31 mouse cellular contexts compared by ENCODE assay signal in the genomic region with DNA sequence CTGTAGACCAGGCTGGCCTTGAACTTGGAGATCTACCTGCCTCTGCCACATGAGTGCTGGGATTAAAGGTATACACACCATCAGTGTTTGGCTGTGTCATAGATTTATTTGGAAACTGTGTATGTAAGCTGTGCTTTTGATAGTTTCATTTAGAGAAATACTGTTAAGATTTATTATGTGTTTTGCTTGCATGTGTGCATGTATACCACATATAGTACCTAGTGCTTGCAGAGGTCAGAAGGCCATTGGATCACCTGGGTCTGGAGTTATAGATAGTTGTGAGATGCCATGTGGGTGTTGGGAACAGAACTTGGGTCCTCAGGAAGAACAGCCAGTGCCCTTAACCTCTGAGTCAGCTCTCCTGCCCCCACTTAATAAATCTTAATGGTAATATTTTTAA.
"Had no signal": no experiment of that assay in that cellular context is flagged by ENCODE, and none has a peak within 500 bp of the region (broad histone marks: within the 10 kb centered on the region; RNA-seq: fewer than 3 reads in every experiment).

No protein-coding gene starts in this region.

- H3K9me3 ChIP-seq: limb, embryonic 10.5 days; limb, embryonic 12.5 days; limb, embryonic 13.5 days; limb, embryonic 15.5 days; liver, embryonic 12.5 days; liver, embryonic 13.5 days; liver, embryonic 15.5 days; lung, embryonic 15.5 days; megakaryocyte, embryonic 14.5 days; midbrain, embryonic 10.5 days; midbrain, embryonic 12.5 days; midbrain, embryonic 15.5 days; neural tube, embryonic 12.5 days had no signal

- H3K9ac ChIP-seq: limb, embryonic 12.5 days; limb, embryonic 13.5 days; limb, embryonic 15.5 days; liver, embryonic 12.5 days; liver, embryonic 13.5 days; liver, embryonic 14.5 days; liver, embryonic 15.5 days; liver, postnatal 0 days; lung, embryonic 14.5 days; lung, embryonic 15.5 days; midbrain, embryonic 12.5 days; midbrain, embryonic 15.5 days; neural tube, embryonic 12.5 days had no signal

- DNase-seq: left cerebral cortex, postnatal 4 days; liver; liver, embryonic 13.5 days; liver, postnatal 0 days; lung, adult 18-20 months; lung, adult 2 months; lung, embryonic 14.5 days; lung, postnatal 10 days; lung, postnatal 14 days; lung, postnatal 36 days; lung, postnatal 4 days; midbrain, embryonic 14.5 days had no signal

- H3K4me1 ChIP-seq: limb, embryonic 10.5 days; limb, embryonic 12.5 days; limb, embryonic 13.5 days; limb, embryonic 15.5 days; liver, embryonic 12.5 days; liver, embryonic 13.5 days; liver, embryonic 15.5 days; lung, embryonic 15.5 days; megakaryocyte, embryonic 14.5 days; midbrain, embryonic 10.5 days; midbrain, embryonic 12.5 days; midbrain, embryonic 15.5 days; neural tube, embryonic 12.5 days had no signal

- H3K4me3 ChIP-seq: left cerebral cortex, adult 2 months; limb, embryonic 10.5 days; limb, embryonic 12.5 days; limb, embryonic 13.5 days; limb, embryonic 15.5 days; liver, embryonic 12.5 days; liver, embryonic 13.5 days; liver, embryonic 15.5 days; lung, embryonic 15.5 days; megakaryocyte, embryonic 14.5 days; midbrain, embryonic 10.5 days; midbrain, embryonic 12.5 days; midbrain, embryonic 15.5 days; myocyte; neural tube, embryonic 12.5 days had no signal

- H3K27ac ChIP-seq: left cerebral cortex, adult 2 months; limb, embryonic 10.5 days; limb, embryonic 12.5 days; limb, embryonic 13.5 days; limb, embryonic 15.5 days; liver, embryonic 12.5 days; liver, embryonic 13.5 days; liver, embryonic 14.5 days; liver, embryonic 15.5 days; lung, embryonic 15.5 days; macrophage; midbrain, embryonic 10.5 days; midbrain, embryonic 12.5 days; midbrain, embryonic 15.5 days; neural tube, embryonic 12.5 days had no signal

- ATAC-seq: liver, embryonic 12.5 days; liver, postnatal 0 days; lung, postnatal 0 days; midbrain, embryonic 15.5 days; midbrain, embryonic 16.5 days had no signal

- H3K4me2 ChIP-seq: limb, embryonic 12.5 days; limb, embryonic 13.5 days; limb, embryonic 15.5 days; liver, embryonic 11.5 days; liver, embryonic 12.5 days; liver, embryonic 13.5 days; liver, embryonic 15.5 days; lung, embryonic 14.5 days; lung, embryonic 15.5 days; midbrain, embryonic 12.5 days; midbrain, embryonic 15.5 days; neural tube, embryonic 12.5 days had no signal

- H3K27me3 ChIP-seq: limb, embryonic 12.5 days; limb, embryonic 13.5 days; limb, embryonic 15.5 days; liver, embryonic 12.5 days; liver, embryonic 13.5 days; liver, embryonic 15.5 days; lung, embryonic 15.5 days; megakaryocyte, embryonic 14.5 days; midbrain, embryonic 12.5 days; midbrain, embryonic 15.5 days; neural tube, embryonic 12.5 days had no signal
